Mouse (Mus musculus) neutrophil, adult 59 days (primary cell): Measurements from ENCODE around the gene Sowahd. TPM values are rescaled to one million over a fixed set of nuclear protein-coding genes. Genes with fewer than 3 reads are reported as not detected.

Experiments used
- total RNA-seq, 2 experiments: library from RNA; stranded (reverse); gene quantifications; 1 replicate in 1 of 2; 2 replicates in 1 of 2; pipeline ENCODE4 v1.2.4; 2023

Gene Sowahd
- under 1 TPM in 1 of 2 experiments, not detected in 1; 0.44 TPM for total RNA-seq

DNA sequence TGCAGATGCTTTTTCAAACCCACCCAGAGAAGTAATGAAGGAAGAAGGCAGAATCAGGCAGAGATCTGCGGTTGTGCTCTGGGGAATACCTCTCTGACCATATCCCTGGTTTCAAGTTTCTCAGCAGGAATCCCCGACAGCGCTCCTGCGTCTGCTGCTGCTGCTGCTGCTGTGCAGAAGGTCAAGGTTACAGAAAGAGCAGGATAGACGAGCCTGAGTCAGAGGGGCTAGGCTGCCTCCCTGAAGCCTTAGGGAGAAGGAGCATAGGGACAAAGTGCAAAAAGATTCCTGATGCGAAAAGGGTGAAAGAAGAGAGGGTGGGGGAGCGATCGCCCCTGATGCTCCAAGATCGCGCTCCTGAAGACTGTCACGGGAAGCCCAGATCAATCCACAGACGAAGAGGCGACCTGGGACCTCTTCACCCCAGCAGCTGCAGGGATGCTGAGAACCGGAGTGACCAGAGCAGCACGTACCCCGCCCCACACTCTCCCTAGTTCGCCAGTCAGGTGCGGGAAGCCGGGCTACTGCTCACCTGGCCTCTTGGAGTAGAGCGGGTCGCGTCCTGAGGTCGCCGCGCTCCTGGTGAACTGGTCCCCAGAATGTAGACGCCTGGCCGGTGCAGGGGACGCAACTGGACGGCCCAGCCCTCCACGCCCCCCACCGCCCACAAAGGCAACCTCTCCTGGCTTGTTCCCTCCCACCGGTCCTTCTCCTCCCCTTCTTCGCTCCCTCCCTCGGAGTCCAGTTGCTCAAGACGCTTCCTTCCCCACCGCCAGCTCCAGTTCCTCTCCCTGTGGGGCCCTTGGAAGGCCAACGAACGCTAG lies at the start of gene Sowahd:
Gene Sowahd, plus strand, starts transcription at position 780 of the 824 bp plus-strand sequence.

DNA sequence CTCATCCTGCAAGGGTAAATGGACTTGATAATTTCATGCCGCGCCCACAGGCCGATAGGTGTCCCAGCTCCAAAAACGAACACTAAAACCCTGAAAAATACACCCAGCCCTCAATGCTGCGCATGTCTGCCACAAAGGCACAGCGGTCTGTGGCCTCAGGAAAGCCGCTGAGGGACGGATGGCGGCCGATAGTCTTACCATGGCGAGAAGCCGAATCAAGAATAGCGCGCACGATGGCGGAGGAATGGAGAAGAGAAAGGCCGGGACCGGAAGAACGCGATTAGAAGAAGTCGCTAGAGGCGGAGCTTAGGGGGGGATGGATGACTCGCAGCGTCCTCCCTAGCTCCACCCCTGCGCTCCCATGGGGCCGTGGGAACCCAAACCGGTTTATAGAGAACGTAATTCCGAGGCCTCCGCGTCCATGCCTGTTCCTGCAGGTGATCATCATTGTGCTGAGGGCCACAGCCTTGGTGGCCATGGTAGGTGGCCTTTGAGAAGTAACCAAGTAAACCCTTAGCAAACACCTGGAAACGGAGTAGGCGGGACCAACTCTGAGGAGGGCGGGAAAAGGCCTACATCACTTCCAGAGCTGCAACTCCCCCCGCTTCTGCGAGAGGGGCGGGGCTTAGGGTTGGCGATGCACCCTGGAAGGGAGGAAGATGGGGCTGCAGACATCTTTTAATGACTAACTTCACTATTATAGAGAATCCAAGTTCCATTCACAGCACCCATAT lies 36.4 kb downstream of the Sowahd start, which contains the start of gene Rpl39:
Gene Rpl39, minus strand, starts transcription at position 476 of the 734 bp plus-strand sequence.

Other genes starting within 250 kb of the Sowahd start
- 10 to 100 TPM; 59.3 to 71.7 TPM for gene Ube2a, start 174.9 kb upstream of the Sowahd start, total RNA-seq
- 10 to 100 TPM; 24.7 to 27.5 TPM for gene C330007P06Rik, start 174.7 kb upstream of the Sowahd start, total RNA-seq
- gene Nkrf, start 145.9 kb upstream of the Sowahd start, total RNA-seq = 1 to 10 TPM; 2.8 to 2.9 TPM
- 10 to 100 TPM; 22.5 to 27.0 TPM for gene Sept6, start 57.1 kb upstream of the Sowahd start, total RNA-seq
- gene Rpl39, start 36.6 kb downstream of the Sowahd start, total RNA-seq = 100 to 1,000 TPM; 356 to 442 TPM
- gene Upf3b, start 61.5 kb downstream of the Sowahd start, total RNA-seq = 10 to 100 TPM; 11.0 to 12.4 TPM
- 10 to 100 TPM; 10.7 to 14.5 TPM for gene Nkap, start 78.0 kb downstream of the Sowahd start, total RNA-seq
- not detected for gene Akap14, start 120.0 kb downstream of the Sowahd start, total RNA-seq
- 100 to 1,000 TPM; 109 to 125 TPM for gene Ndufa1, start 142.3 kb downstream of the Sowahd start, total RNA-seq
- 1 to 10 TPM; 4.0 to 4.7 TPM for gene Rnf113a1, start 142.4 kb downstream of the Sowahd start, total RNA-seq
- gene Gm9, start 162.2 kb downstream of the Sowahd start, total RNA-seq = not detected
- not detected for gene Rhox1, start 173.4 kb downstream of the Sowahd start, total RNA-seq
- gene Rhox2a, start 196.1 kb downstream of the Sowahd start, total RNA-seq = not detected
- not detected for gene Rhox3a, start 201.1 kb downstream of the Sowahd start, total RNA-seq
- not detected for gene Rhox4a, start 216.5 kb downstream of the Sowahd start, total RNA-seq